Mouse (Mus musculus) urinary bladder, adult 18-20 months (tissue): ENCODE results near the gene Fbxw18.
"Not testable (repeated sequence)": the region's sequence is repeated elsewhere in the genome, so short reads cannot be mapped to it uniquely, and the experiment has no call there.

ENCODE experiments used
- DNase-seq, 2 experiments: peaks; one replicate each; pipeline ENCODE4 v3.0.0; 2022; ENCODE audit warnings: low spot score in 2 of 2, mixed read lengths in 2 of 2

Fbxw18 gene

DNA sequence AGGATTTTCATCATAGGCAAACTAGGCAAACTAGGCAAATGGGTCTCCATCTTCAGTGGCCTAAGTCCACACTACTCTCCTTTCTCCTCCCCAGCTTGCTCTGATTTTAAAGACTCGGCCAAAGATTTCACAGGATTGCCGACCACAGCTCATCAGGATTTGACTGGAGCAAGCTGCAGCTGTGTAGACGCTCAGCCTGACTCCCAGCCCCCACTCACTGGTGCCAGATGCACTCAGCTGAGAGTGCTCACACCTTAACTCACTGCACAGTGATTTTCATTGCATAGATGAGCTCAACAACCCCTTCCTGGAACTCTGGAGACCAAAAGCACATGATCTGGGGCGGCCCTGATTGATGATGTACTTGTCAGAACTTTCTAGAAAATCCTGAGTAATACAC, at the start of gene Fbxw18:
Fbxw18 (minus strand) TSS at position 101 of the 400 bp plus-strand sequence.
- DNase-seq = not testable (repeated sequence)

DNA sequence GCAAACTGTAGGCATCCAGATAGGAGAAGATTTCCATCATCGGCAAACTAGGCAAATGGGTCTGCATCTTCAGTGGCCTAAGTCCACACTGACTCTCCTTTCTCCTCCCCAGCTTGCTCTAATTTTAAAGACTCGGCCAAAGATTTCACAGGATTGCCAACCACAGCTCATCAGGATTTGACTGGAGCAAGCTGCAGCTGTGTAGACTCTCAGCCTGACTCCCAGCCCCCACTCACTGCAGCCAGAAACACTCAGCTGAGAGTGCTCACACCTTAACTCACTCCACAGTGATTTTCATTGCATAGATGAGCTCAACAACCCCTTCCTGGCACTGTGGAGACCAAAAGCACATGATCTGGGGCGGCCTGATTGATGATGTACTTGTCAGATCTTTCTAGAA, 43.5 kb upstream of the Fbxw18 start, which contains the start of gene Fbxw26:
Fbxw26 (minus strand) TSS at position 101 of the 400 bp plus-strand sequence.
- not testable (repeated sequence) for DNase-seq

DNA sequence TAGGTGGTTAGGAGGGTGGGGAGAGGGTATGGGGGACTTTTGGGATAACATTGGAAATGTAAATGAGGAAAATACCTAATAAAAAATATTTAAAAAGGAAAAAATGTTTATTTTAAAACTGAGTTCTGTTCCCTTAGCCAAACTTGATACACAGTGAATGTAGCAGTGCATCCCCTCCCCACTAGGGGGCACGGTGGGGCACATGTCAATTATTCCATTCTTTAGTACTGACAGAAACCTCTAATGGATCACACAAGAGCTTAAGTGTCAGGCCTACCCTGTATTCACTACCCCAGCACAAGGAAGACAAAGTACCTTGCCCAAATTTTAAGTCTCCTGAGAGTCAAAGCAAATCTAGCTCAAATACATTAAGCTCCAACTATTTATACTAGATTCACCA, 17.2 kb downstream of the Fbxw18 start:
- peak; percentile 6 to 38 for DNase-seq

DNA sequence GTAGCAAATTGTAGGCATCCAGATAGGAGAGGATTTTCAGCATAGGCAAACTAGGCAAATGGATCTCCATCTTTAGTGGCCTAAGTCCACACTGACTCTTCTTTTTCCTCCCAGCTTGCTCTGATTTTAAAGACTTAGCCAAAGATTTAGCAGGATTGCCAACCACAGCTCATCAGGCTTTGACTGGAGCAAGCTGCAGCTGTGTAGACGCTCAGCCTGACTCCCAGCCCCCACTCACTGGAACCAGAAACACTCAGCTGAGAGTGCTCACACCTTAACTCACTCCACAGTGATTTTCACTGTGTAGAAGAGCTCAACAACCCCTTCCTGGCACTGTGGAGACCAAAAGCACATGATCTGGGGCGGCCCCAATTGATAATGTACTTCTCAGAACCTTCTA, 37.9 kb downstream of the Fbxw18 start, which contains the start of gene Fbxw25:
Fbxw25 (minus strand) TSS at position 101 of the 400 bp plus-strand sequence.
- not testable (repeated sequence) for DNase-seq
